Mouse (Mus musculus) myocyte (in vitro differentiated cells): ENCODE data around the gene Nisch.

Experiments used
- CEBPB ChIP-seq: IDR thresholded peaks from 2 replicates; pipeline ENCODE4 v1.6.1; 2011; ENCODE audit warnings: mild to moderate bottlenecking, moderate library complexity; ENCODE audit not compliant: poor library complexity, insufficient read depth, severe bottlenecking
- E2F4 ChIP-seq: IDR thresholded peaks from one replicate; pipeline ENCODE4 v1.6.1; 2011; ENCODE audit warnings: mild to moderate bottlenecking, control low read depth, moderate library complexity; ENCODE audit not compliant: insufficient read depth
- MAX ChIP-seq: IDR thresholded peaks from one replicate; pipeline ENCODE4 v1.6.1; 2011; ENCODE audit warnings: low read depth, mild to moderate bottlenecking, control low read depth
- POLR2A ChIP-seq: IDR thresholded peaks from one replicate; pipeline ENCODE4 v1.6.1; 2011; ENCODE audit warnings: low read depth, mild to moderate bottlenecking, control low read depth, moderate library complexity; ENCODE audit not compliant: insufficient read length
- POLR2AphosphoS2 ChIP-seq: IDR thresholded peaks from one replicate; pipeline ENCODE4 v1.6.1; 2011; ENCODE audit warnings: low read depth, control low read depth; ENCODE audit not compliant: insufficient read length
- REST ChIP-seq: IDR thresholded peaks from one replicate; pipeline ENCODE4 v1.6.1; 2011; ENCODE audit warnings: mild to moderate bottlenecking, control low read depth, moderate library complexity; ENCODE audit not compliant: insufficient read depth, insufficient read length
- TCF12 ChIP-seq: IDR thresholded peaks from one replicate; pipeline ENCODE4 v1.6.1; 2011; ENCODE audit warnings: mild to moderate bottlenecking, control low read depth; ENCODE audit not compliant: poor library complexity, insufficient read depth, severe bottlenecking
- TCF3 ChIP-seq: IDR thresholded peaks from one replicate; pipeline ENCODE4 v1.6.1; 2011; ENCODE audit warnings: low read depth, control low read depth; ENCODE audit not compliant: insufficient read length

DNA sequence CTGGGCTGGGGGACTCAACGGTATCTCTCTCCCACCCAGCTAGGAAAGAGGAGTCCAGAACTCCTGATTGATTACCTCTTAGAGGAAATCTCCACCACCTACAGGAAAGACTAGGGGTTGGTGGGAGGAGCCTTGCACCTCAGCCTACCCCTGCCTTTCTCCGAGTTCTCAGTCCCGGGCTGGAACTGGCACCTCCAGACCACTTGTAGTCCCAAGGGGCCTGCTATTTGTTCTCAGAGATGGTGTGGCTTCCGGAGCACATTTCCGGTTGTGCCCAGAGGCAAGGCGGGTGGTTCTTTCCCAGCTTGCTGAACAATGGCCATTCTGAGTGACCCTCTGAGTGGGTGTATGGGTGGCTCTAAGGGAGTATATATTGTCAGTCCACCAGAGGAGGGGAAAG lies 11.5 kb upstream of the Nisch start:
- TF ChIP-seq REST = no peak
- TF ChIP-seq MAX = no peak
- no peak for TF ChIP-seq E2F4
- TF ChIP-seq POLR2A = no peak
- TF ChIP-seq TCF12 = no peak
- no peak for TF ChIP-seq POLR2AphosphoS2
- TF ChIP-seq TCF3 = no peak
- no peak for TF ChIP-seq CEBPB
